16 mouse cellular contexts compared by ENCODE assay signal in genomic region chr7:132666516-132666915, GRCm38 (mm10).
"Had no signal": no experiment of that assay in that cellular context is flagged by ENCODE, and none has a peak within 500 bp of the region (broad histone marks: within the 10 kb centered on the region; RNA-seq: fewer than 3 reads in every experiment).

No protein-coding gene starts in this region.

- H3K9ac ChIP-seq: lung, embryonic 14.5 days; midbrain, embryonic 13.5 days; neural tube, embryonic 13.5 days; neural tube, embryonic 15.5 days; stomach, embryonic 15.5 days had no signal

- DNase-seq: lung, adult 18-20 months; lung, embryonic 14.5 days; lung, postnatal 10 days; lung, postnatal 4 days; right cerebral cortex, adult 18-20 months; thymus, adult 2 months; thymus, postnatal 25 days; thymus, postnatal 4 days had no signal

- H3K4me2 ChIP-seq: lung, embryonic 14.5 days; midbrain, embryonic 13.5 days; neural tube, embryonic 13.5 days; neural tube, embryonic 15.5 days; stomach, embryonic 15.5 days had no signal

- ATAC-seq: midbrain, embryonic 16.5 days had no signal

- H3K4me3 ChIP-seq: midbrain, embryonic 10.5 days; midbrain, embryonic 13.5 days; myocyte; neural tube, embryonic 13.5 days; neural tube, embryonic 15.5 days; stomach, embryonic 15.5 days had no signal

- H3K27me3 ChIP-seq: midbrain, embryonic 13.5 days; neural tube, embryonic 13.5 days; neural tube, embryonic 15.5 days; stomach, embryonic 15.5 days had no signal

- H3K36me3 ChIP-seq: midbrain, embryonic 10.5 days; midbrain, embryonic 13.5 days; neural tube, embryonic 13.5 days; neural tube, embryonic 15.5 days; stomach, embryonic 15.5 days had no signal

- H3K9me3 ChIP-seq: midbrain, embryonic 10.5 days; midbrain, embryonic 13.5 days; neural tube, embryonic 13.5 days; neural tube, embryonic 15.5 days; stomach, embryonic 15.5 days had no signal

- H3K27ac ChIP-seq: midbrain, embryonic 10.5 days; neural tube, embryonic 13.5 days; neural tube, embryonic 15.5 days; stomach, embryonic 15.5 days; stomach, postnatal 0 days had no signal
